Mouse (Mus musculus): ENCODE measurements around the gene Cbarp.

GRCm38 (mm10) chr10:80156752-80157053 is 16.1 kb upstream of the Cbarp start:
- TF ChIP-seq CTCF (IDR thresholded peaks at IDR 0.05; ENCODE audit: low read depth, low read length), result no peak
- no peak for TF ChIP-seq POLR2AphosphoS5 (IDR thresholded peaks at IDR 0.05; ENCODE audit: insufficient replicate concordance, low read depth, low read length)
- no peak for TF ChIP-seq GATA1 (IDR thresholded peaks at IDR 0.05; ENCODE audit: borderline replicate concordance, low read length)

All from G1E (cell line).